Mouse (Mus musculus) liver, embryonic 14.5 days (tissue): Measurements from ENCODE around the gene Rfc5. TPM values are rescaled to one million over a fixed set of nuclear protein-coding genes. Genes with fewer than 3 reads are reported as not detected.

Experiments
- ATAC-seq: fragments of 200-750 bp; cut with Nextera tagmentation; 2 replicates; pipeline ENCODE4 v1.8.0; 2017; ENCODE audit warnings: moderate number of reproducible peaks, mild to moderate bottlenecking, moderate library complexity; ENCODE audit not compliant: insufficient read depth
- DNase-seq, 3 experiments: peaks; one replicate each; pipeline ENCODE4 v3.0.0-alpha.2; 2012 to 2013; ENCODE audit warnings: low read depth in 3 of 3, low spot score in 3 of 3
- H3K27ac ChIP-seq: fragments of 300-500 bp; sonication (generic); 2 replicates; pipeline ENCODE4 v1.5.1; 2014; ENCODE audit warnings: moderate library complexity, mild to moderate bottlenecking, control low read depth, inconsistent platforms
- H3K27me3 ChIP-seq: fragments of 300-500 bp; sonication (generic); 2 replicates; pipeline ENCODE4 v1.6.1; 2014; ENCODE audit warnings: mild to moderate bottlenecking, low read length, moderate library complexity; ENCODE audit not compliant: control insufficient read depth, insufficient read depth
- H3K36me3 ChIP-seq: fragments of 300-500 bp; sonication (generic); replicated peaks from 2 replicates; pipeline ENCODE4 v1.6.1; 2014; ENCODE audit warnings: low read depth; ENCODE audit not compliant: control insufficient read depth, insufficient read depth
- H3K4me1 ChIP-seq, 2 experiments: fragments of 200-500 bp in 1 of 2; fragments of 300-500 bp in 1 of 2; sonication (generic) in 1 of 2; replicated peaks; 2 replicates each; pipeline ENCODE4 v1.6.1; 2012 to 2014; ENCODE audit warnings: antibody characterized with exemption in 1 of 2, inconsistent platforms in 1 of 2, low read length in 1 of 2; ENCODE audit not compliant: control insufficient read depth in 2 of 2, insufficient read depth in 2 of 2
- H3K4me2 ChIP-seq: fragments of 300-500 bp; sonication (generic); 2 replicates; pipeline ENCODE4 v1.6.1; 2014; ENCODE audit warnings: low read depth, mild to moderate bottlenecking, control low read depth, moderate library complexity
- H3K4me3 ChIP-seq, 2 experiments: fragments of 200-500 bp in 1 of 2; fragments of 300-500 bp in 1 of 2; sonication (generic) in 1 of 2; 2 replicates each; pipeline ENCODE4 v1.5.1; 2012 to 2014; ENCODE audit warnings: low read depth in 2 of 2, low read length in 2 of 2, mild to moderate bottlenecking in 2 of 2, control low read depth in 1 of 2, inconsistent platforms in 1 of 2, moderate library complexity in 1 of 2; ENCODE audit not compliant: insufficient read depth in 1 of 2
- H3K9ac ChIP-seq: fragments of 300-500 bp; sonication (generic); replicated peaks from 2 replicates; pipeline ENCODE4 v1.6.1; 2014; ENCODE audit warnings: mild to moderate bottlenecking, control low read depth, moderate library complexity
- H3K9me3 ChIP-seq: fragments of 300-500 bp; sonication (generic); 2 replicates; pipeline ENCODE4 v1.6.1; 2016; ENCODE audit warnings: low read length, mixed read lengths; ENCODE audit not compliant: control insufficient read depth
- CTCF ChIP-seq: IDR thresholded peaks from 2 replicates; pipeline ENCODE4 v1.5.1; 2016; ENCODE audit warnings: antibody characterized with exemption, low read depth, control low read depth
- EP300 ChIP-seq: IDR thresholded peaks from 2 replicates; pipeline ENCODE4 v1.6.1; 2016; ENCODE audit warnings: antibody characterized with exemption, low read depth
- WGBS: fragments of 180-500 bp; shearing (Covaris S2); extraction: QIAGEN DNeasy Blood & Tissue Kit; methylation state at CpG from one replicate; pipeline ENCODE4 v1.1.7; 2014; ENCODE audit not compliant: insufficient replicate concordance; 5-methylcytosine and 5-hydroxymethylcytosine counted together
- polyA plus RNA-seq, 2 experiments: library from polyadenylated mRNA; depleted of rRNA in 1 of 2; stranded (reverse) in 1 of 2; unstranded in 1 of 2; fragments of >200 nt; fragmentation: Nextera tagmentation in 1 of 2; extraction: Ambion mirVana in 1 of 2; gene quantifications; 2 replicates each; pipeline versions ENCODE4 v1.2.1 to v1.2.3; 2012 to 2014

Gene Rfc5
- polyA plus RNA-seq, 2 experiments = 24.1 to 52.2 TPM

DNA sequence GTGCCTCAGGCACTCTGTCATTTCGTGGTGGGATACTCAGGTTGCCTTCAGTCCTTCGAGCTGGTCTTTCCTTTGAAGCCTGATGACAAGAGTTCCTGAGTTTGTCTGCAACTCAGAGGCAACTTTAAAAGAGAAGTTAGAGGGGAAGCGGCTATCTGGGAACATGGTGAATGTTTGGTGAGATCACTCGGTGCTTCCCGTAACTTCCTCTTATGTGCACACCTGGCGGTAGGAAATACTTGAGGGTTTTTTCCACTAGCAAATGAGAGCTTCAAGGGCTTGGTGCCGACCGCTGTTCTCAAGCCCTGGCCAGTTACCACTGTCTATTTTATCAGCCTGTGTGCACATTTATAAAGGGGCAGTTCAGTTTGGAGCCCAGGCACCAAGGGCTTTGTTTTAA lies 34.7 kb downstream of the Rfc5 start:
- Histone ChIP-seq H3K4me1 (peaks cover 0 to 11% of the 10 kb centered on the region in 2 experiments), H3K9ac (no peak overlapping the region), H3K27ac (no peak overlapping the region), H3K9me3 (no peaks in the 10 kb centered on the region), H3K4me3 (no peak overlapping the region), H3K27me3 (peaks cover 16% of the 10 kb centered on the region), H3K36me3 (no peaks in the 10 kb centered on the region), H3K4me2 (no peak overlapping the region)
- ATAC-seq = no peak
- WGBS = 17% methylated on average over 8 of the region's 8 CpGs
- DNase-seq = no peak
- TF ChIP-seq CTCF = no peak
- TF ChIP-seq EP300 = no peak

DNA sequence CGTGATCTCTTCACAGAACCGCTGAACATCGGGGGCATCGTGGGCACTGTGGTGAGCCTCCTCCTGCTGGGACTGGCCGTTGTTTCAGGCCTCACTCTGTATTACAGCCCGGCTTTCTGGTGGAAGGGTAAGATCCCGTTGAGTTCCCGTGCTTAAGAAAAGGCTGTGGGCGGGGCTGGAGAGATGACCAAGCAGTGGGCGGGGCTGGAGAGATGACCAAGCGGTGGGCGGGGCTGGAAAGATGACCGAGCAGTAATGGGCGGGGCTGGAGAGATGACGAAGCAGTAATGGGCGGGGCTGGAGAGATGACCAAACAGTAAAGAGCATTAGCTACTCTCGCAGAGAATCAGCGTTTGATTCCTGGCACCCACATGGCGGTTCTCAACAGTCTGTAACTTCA lies 40.6 kb downstream of the Rfc5 start:
- no peaks in the 10 kb centered on the region; a peak in 1 of 4 replicates for H3K4me1 ChIP-seq
- no peaks in the 10 kb centered on the region for H3K9me3 ChIP-seq
- H3K27me3 ChIP-seq = no peaks in the 10 kb centered on the region
- TF ChIP-seq CTCF (no peak), EP300 (no peak)
- 37% methylated on average over 19 of the region's 19 CpGs for WGBS
- no peak overlapping the region; the same call in 1 of the 2 replicates for H3K4me2 ChIP-seq
- peak; percentile 61 to 67 (median 64) for DNase-seq
- peak; percentile 60; the same call in 1 of the 2 replicates for ATAC-seq
- no peaks in the 10 kb centered on the region for H3K36me3 ChIP-seq
- H3K4me3 ChIP-seq = no peak overlapping the region
- no peak overlapping the region for H3K27ac ChIP-seq
- H3K9ac ChIP-seq = no peak overlapping the region

DNA sequence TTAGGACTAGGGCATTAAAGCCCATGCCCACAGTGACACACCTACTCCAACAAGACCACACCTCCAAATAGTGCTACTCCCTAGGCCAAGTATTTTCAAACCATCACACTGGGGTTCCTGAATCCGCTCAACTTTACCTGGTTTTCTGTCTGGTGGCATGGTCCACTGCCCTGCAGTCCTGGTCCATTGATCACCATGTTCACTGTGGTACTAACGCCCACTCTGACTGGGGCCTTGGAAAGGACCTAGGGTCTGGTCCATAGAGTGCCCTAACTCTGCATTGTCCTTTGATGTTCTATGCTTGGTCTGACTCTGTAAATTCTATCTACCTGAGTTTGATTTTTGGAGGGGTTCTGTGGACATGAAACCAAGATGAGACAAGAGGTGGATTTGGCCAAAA lies 41.0 kb downstream of the Rfc5 start:
- Histone ChIP-seq H3K27me3 (no peaks in the 10 kb centered on the region), H3K4me3 (no peak overlapping the region), H3K4me2 (no peak overlapping the region; the same call in 1 of the 2 replicates), H3K27ac (no peak overlapping the region), H3K4me1 (no peaks in the 10 kb centered on the region; a peak in 1 of 4 replicates), H3K36me3 (no peaks in the 10 kb centered on the region), H3K9ac (no peak overlapping the region), H3K9me3 (no peaks in the 10 kb centered on the region)
- WGBS = 84% methylated on average over 2 of the region's 2 CpGs
- DNase-seq = no peak
- no peak for ATAC-seq
- no peak for TF ChIP-seq EP300
- TF ChIP-seq CTCF = no peak

DNA sequence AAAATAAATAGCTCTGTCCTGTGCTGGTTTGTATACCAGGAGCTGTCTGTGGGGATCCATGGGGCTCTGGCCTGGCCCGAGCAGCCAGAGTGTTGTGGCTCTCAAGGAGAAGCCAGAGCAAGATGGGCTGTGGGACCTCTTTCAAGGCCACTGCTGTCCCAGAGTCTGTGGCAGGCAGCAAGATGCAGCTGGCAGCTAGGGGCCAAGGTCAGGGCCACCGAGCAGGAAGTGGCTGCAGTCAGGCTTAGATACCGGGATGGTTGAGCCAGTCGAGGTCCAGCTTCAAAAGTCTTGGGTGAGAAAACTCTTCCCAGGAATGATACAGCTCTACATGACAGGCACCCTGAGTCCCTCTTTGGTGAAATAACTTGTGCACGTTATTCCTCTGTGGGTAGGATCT lies 41.8 kb downstream of the Rfc5 start:
- no peak for DNase-seq
- ATAC-seq = no peak
- Histone ChIP-seq H3K27ac (no peak overlapping the region), H3K36me3 (no peaks in the 10 kb centered on the region), H3K9me3 (no peaks in the 10 kb centered on the region), H3K4me1 (no peaks in the 10 kb centered on the region; a peak in 1 of 4 replicates), H3K9ac (no peak overlapping the region), H3K27me3 (no peaks in the 10 kb centered on the region), H3K4me2 (no peak overlapping the region), H3K4me3 (no peak overlapping the region)
- WGBS = 53% methylated on average over 5 of the region's 5 CpGs
- no peak for TF ChIP-seq EP300

DNA sequence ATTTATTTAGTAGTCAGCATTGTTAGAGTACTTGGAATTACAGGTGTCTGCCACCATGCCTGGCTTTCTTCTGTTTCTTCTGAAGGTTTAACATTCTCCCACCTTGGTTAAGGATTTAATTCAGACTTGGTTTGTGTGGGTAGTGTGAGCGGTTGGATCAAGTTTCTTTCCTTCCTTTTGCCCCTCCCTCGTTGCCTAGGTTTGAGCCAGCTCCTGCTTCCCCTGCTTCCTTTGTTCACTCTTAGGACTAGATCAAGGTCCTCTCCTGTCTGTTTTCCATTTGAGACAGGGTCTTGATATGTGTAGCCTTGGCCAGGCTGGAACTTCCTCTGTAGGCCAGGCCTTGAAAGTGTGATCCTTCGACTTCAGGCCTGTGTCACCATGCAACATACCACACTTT lies 42.6 kb downstream of the Rfc5 start:
- H3K4me3 ChIP-seq = no peak overlapping the region
- H3K27me3 ChIP-seq = no peaks in the 10 kb centered on the region
- ATAC-seq = no peak

More for the DNA sequence above, 42.6 kb downstream of the Rfc5 start:
- Histone ChIP-seq H3K36me3 (no peaks in the 10 kb centered on the region), H3K27ac (no peak overlapping the region), H3K9ac (no peak overlapping the region), H3K4me1 (no peaks in the 10 kb centered on the region; a peak in 1 of 4 replicates), H3K9me3 (no peaks in the 10 kb centered on the region), H3K4me2 (no peak overlapping the region)
- TF ChIP-seq CTCF (no peak), EP300 (no peak)
- WGBS = 56% methylated on average over 3 of the region's 3 CpGs
- DNase-seq = no peak
